Mouse (Mus musculus) forebrain, embryonic 11.5 days (tissue): ENCODE measurements around the gene Cby1. TPM values are rescaled to one million over a fixed set of nuclear protein-coding genes. Genes with fewer than 3 reads are reported as not detected.
A peak's percentile ranks its signal among the peaks of the same experiment; 100 is the strongest.
"Not testable (repeated sequence)": the region's sequence is repeated elsewhere in the genome, so short reads cannot be mapped to it uniquely, and the experiment has no call there.

Experiments used
- ATAC-seq: fragments of 200-750 bp; cut with Nextera tagmentation; replicated peaks from 2 replicates; pipeline ENCODE4 v1.8.0; 2017; ENCODE audit warnings: moderate TSS enrichment; ENCODE audit not compliant: low FRiP score
- DNase-seq: peaks from one replicate; pipeline ENCODE4 v3.0.0-alpha.2; 2017; ENCODE audit warnings: low spot score
- H3K27ac ChIP-seq: fragments of 300-500 bp; sonication (generic); 2 replicates; pipeline ENCODE4 v1.5.1; 2014; ENCODE audit warnings: low read depth, low read length
- H3K27me3 ChIP-seq: fragments of 300-500 bp; sonication (generic); 2 replicates; pipeline ENCODE4 v1.6.1; 2014; ENCODE audit warnings: mild to moderate bottlenecking, low read length, mixed read lengths; ENCODE audit not compliant: control insufficient read depth, insufficient read depth
- H3K36me3 ChIP-seq: fragments of 300-500 bp; sonication (generic); 2 replicates; pipeline ENCODE4 v1.6.1; 2014; ENCODE audit warnings: mild to moderate bottlenecking, low read length, moderate library complexity, mixed read lengths; ENCODE audit not compliant: control insufficient read depth, insufficient read depth
- H3K4me1 ChIP-seq: fragments of 300-500 bp; sonication (generic); replicated peaks from 2 replicates; pipeline ENCODE4 v1.6.1; 2014; ENCODE audit warnings: low read length, mixed read lengths; ENCODE audit not compliant: control insufficient read depth, insufficient read depth
- H3K4me2 ChIP-seq: fragments of 300-500 bp; sonication (generic); 2 replicates; pipeline ENCODE4 v1.6.1; 2014; ENCODE audit warnings: low read depth, mild to moderate bottlenecking, low read length, moderate library complexity, mixed read lengths; ENCODE audit not compliant: severe bottlenecking
- H3K4me3 ChIP-seq: fragments of 300-500 bp; sonication (generic); 2 replicates; pipeline ENCODE4 v1.5.1; 2014; ENCODE audit warnings: low read depth, low read length
- H3K9ac ChIP-seq: fragments of 300-500 bp; sonication (generic); 2 replicates; pipeline ENCODE4 v1.6.1; 2014; ENCODE audit warnings: low read length
- H3K9me3 ChIP-seq: fragments of 300-500 bp; sonication (generic); 2 replicates; pipeline ENCODE4 v1.6.1; 2016; ENCODE audit warnings: low read length, mixed read lengths; ENCODE audit not compliant: control insufficient read depth
- WGBS: fragments of 180-500 bp; shearing (Covaris S2); extraction: QIAGEN DNeasy Blood & Tissue Kit; methylation state at CpG from one replicate; pipeline ENCODE4 v1.1.7; 2014; 5-methylcytosine and 5-hydroxymethylcytosine counted together
- polyA plus RNA-seq: library from polyadenylated mRNA; unstranded; fragments of >200 nt; fragmentation: Nextera tagmentation; extraction: Ambion mirVana; gene quantifications from 2 replicates; pipeline ENCODE4 v1.2.1, GENCODE M21; 2014

The Cby1 gene
- polyA plus RNA-seq, 1 experiment from 2014 or later, result 78.8 TPM

- ATAC-seq (no peak), DNase-seq (no peak)
- Histone ChIP-seq H3K9ac (no peak overlapping the region), H3K27me3 (no peaks in the 10 kb centered on the region), H3K4me2 (no peak overlapping the region), H3K9me3 (no peaks in the 10 kb centered on the region), H3K4me3 (no peak overlapping the region), H3K36me3 (no peaks in the 10 kb centered on the region; the same call in 1 of the 2 replicates), H3K27ac (no peak overlapping the region), H3K4me1 (peaks cover 2% of the 10 kb centered on the region; the same call in 1 of the 2 replicates)
- WGBS, result 82% methylated on average over 10 of the region's 10 CpGs
Measured at GRCm38 (mm10) chr15:79669195-79669594, 10.2 kb downstream of the Cby1 start.

- Histone ChIP-seq H3K4me1 (peaks cover 2% of the 10 kb centered on the region; the same call in 1 of the 2 replicates), H3K9ac (peak within 1 kb of the TSS; percentile 78), H3K27ac (no peak within 1 kb of the TSS), H3K27me3 (no peaks in the 10 kb centered on the region), H3K4me3 (peak within 1 kb of the TSS; percentile 62), H3K9me3 (no peaks in the 10 kb centered on the region), H3K36me3 (no peaks in the 10 kb centered on the region; the same call in 1 of the 2 replicates), H3K4me2 (peak within 1 kb of the TSS; percentile 63)
- DNase-seq (peak; percentile 94), ATAC-seq (peak; percentile 98)
- 22% methylated on average over 33 of the region's 33 CpGs for WGBS
Measured at GRCm38 (mm10) chr15:79670249-79670971, 11.4 kb downstream of the Cby1 start, which contains the start of gene Tomm22. TSS of gene Tomm22 (plus strand) at chr15:79670861.

- Histone ChIP-seq H3K4me1 (peaks cover 2% of the 10 kb centered on the region; the same call in 1 of the 2 replicates), H3K4me3 (peak overlapping the region; percentile 62), H3K9ac (peak overlapping the region; percentile 78), H3K27ac (no peak overlapping the region), H3K4me2 (peak overlapping the region; percentile 63), H3K9me3 (no peaks in the 10 kb centered on the region), H3K27me3 (no peaks in the 10 kb centered on the region), H3K36me3 (no peaks in the 10 kb centered on the region; the same call in 1 of the 2 replicates)
- ATAC-seq (peak; percentile 56; the same call in 1 of the 2 replicates), DNase-seq (no peak)
- WGBS, result under 1% methylated on average over 37 of the region's 37 CpGs
Measured at GRCm38 (mm10) chr15:79670972-79671299, 11.9 kb downstream of the Cby1 start.

GRCm38 (mm10) chr15:79671828-79672348 is 12.9 kb downstream of the Cby1 start:
- H3K36me3 ChIP-seq, result not testable (repeated sequence)

GRCm38 (mm10) chr15:79677936-79678335 is 18.9 kb downstream of the Cby1 start:
- H3K4me2 ChIP-seq, result no peak overlapping the region
- no peaks in the 10 kb centered on the region for H3K4me1 ChIP-seq
- H3K36me3 ChIP-seq, result no peaks in the 10 kb centered on the region; the same call in 1 of the 2 replicates
- no peaks in the 10 kb centered on the region for H3K27me3 ChIP-seq
- WGBS, result 88% methylated on average over 2 of the region's 2 CpGs
- no peak overlapping the region for H3K27ac ChIP-seq
- DNase-seq (no peak), ATAC-seq (no peak)
- H3K9ac ChIP-seq, result no peak overlapping the region
- H3K9me3 ChIP-seq, result no peaks in the 10 kb centered on the region
- no peak overlapping the region for H3K4me3 ChIP-seq

More at GRCm38 (mm10) chr15:79671828-79672348, 12.9 kb downstream of the Cby1 start:
- DNase-seq, H3K27me3 ChIP-seq, H3K27ac ChIP-seq, H3K9me3 ChIP-seq, H3K4me1 ChIP-seq, H3K9ac ChIP-seq, ATAC-seq: not testable (repeated sequence)
- 92% methylated on average over 11 of the region's 11 CpGs for WGBS
- Histone ChIP-seq H3K4me3 (peak overlapping the region; percentile 62; the same call in 1 of the 2 replicates), H3K4me2 (peak overlapping the region; percentile 63)

GRCm38 (mm10) chr15:79681973-79682372 is 23.0 kb downstream of the Cby1 start:
- DNase-seq (no peak), ATAC-seq (no peak)
- Histone ChIP-seq H3K36me3 (no peaks in the 10 kb centered on the region), H3K9me3 (no peaks in the 10 kb centered on the region), H3K9ac (no peak overlapping the region), H3K27me3 (no peaks in the 10 kb centered on the region), H3K4me3 (no peak overlapping the region), H3K27ac (no peak overlapping the region), H3K4me1 (peaks cover 11% of the 10 kb centered on the region), H3K4me2 (no peak overlapping the region)
- WGBS, result 86% methylated on average over 4 of the region's 4 CpGs

- WGBS, result 93% methylated on average over 6 of the region's 6 CpGs
- peaks cover 11% of the 10 kb centered on the region for H3K4me1 ChIP-seq
- H3K4me2 ChIP-seq, result no peak overlapping the region
- H3K36me3 ChIP-seq, result no peaks in the 10 kb centered on the region
- no peak overlapping the region for H3K9ac ChIP-seq
- no peaks in the 10 kb centered on the region for H3K9me3 ChIP-seq
- H3K4me3 ChIP-seq, result no peak overlapping the region
- no peak overlapping the region for H3K27ac ChIP-seq
- ATAC-seq (no peak), DNase-seq (no peak)
- H3K27me3 ChIP-seq, result no peaks in the 10 kb centered on the region
Measured at GRCm38 (mm10) chr15:79683146-79683545, 24.1 kb downstream of the Cby1 start.

- Histone ChIP-seq H3K9ac (peak overlapping the region; percentile 32; the same call in 1 of the 2 replicates), H3K4me2 (peak overlapping the region; percentile 90; the same call in 1 of the 2 replicates), H3K36me3 (no peaks in the 10 kb centered on the region), H3K4me1 (peaks cover 13% of the 10 kb centered on the region), H3K27me3 (no peaks in the 10 kb centered on the region), H3K4me3 (no peak overlapping the region), H3K9me3 (no peaks in the 10 kb centered on the region), H3K27ac (no peak overlapping the region)
- 79% methylated on average over 19 of the region's 19 CpGs for WGBS
- DNase-seq, result no peak
- no peak for ATAC-seq
Measured at GRCm38 (mm10) chr15:79683707-79684465, 24.9 kb downstream of the Cby1 start.
